Comparison of ENCODE assay signal across 22 mouse cellular contexts in the genomic region with DNA sequence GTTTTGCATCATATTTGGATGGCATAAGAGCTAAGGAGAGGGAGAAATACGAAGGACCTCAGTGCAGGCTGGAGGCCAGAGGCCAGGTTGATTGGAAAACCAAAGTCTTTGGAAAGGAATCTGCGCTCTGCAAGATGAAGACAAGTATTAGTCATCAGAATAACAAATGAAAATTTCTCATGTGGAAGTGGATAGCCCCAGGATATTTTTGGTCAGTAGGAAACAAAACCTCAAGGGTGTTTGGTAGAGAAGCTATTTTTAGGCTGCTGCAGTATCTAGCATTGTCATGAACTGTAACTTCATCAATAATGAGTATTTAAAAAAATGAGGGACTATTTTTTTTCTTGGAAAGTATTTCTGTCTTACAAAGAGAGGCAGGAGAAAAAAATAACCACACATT.
DNase-seq lines count a peak whose midpoint lies in the region; ATAC-seq and TF ChIP-seq lines count a peak whose summit lies in the region.
"Had no signal": no experiment of that assay in that cellular context is flagged by ENCODE, and none has a peak within 500 bp of the region (broad histone marks: within the 10 kb centered on the region; RNA-seq: fewer than 3 reads in every experiment).

No protein-coding gene starts in this region.

- CTCF ChIA-PET in Patski (lab: Charles Lee) = no interaction called here

- in situ Hi-C loops in Patski (cut with MboI; ENCODE audit: low pct_unique_long_range_greater_than_20kb) = no loop called here

- POLR2A ChIA-PET in Patski (lab: Charles Lee) = no interaction called here

- peaks cover 3% of the 10 kb centered on the region for H3K27me3 ChIP-seq in Patski
- H3K27me3 ChIP-seq: embryonic facial prominence, embryonic 13.5 days; embryonic facial prominence, embryonic 15.5 days; forebrain, embryonic 12.5 days had no signal

- TF ChIP-seq CTCF in Patski (IDR thresholded peaks at IDR 0.05) = no peak

- DNase-seq in 3134 (ENCODE audit: extremely low read depth, insufficient read length, low spot score) (peak; percentile 36), 3T3-L1 (ENCODE audit: low read depth, low spot score) (peak; percentile 60), Patski (ENCODE audit: low read depth, low spot score) (peak; percentile 4), MN1 (ENCODE audit: low spot score) (no peak)
- DNase-seq in spleen, postnatal 36 days (ENCODE audit: low spot score in 2 of 2) = no peak
- DNase-seq: adrenal gland, adult 8-10 months; adrenal gland, postnatal 14 days; adrenal gland, postnatal 36 days; cerebellum, adult 11 months; cerebellum, adult 18-20 months; cerebellum, adult 8-10 months; cerebellum, adult 9-11 months; cerebellum, postnatal 14 days; cerebellum, postnatal 36 days; embryo, embryonic 11 days had no signal

- peak; percentile 57 for ATAC-seq in Patski
- no peak for ATAC-seq in frontal cortex, adult (ENCODE audit: low TSS enrichment)
- ATAC-seq: activated CD4-positive, CD25-positive, alpha-beta regulatory T cell, adult 4 months; forebrain, embryonic 14.5 days; forebrain, embryonic 16.5 days had no signal

Comparison
In these comparisons a context has a peak if more than half of its experiments do, and no peak if none do; other contexts are left out.
1. DNase-seq: peak in 3134 (single experiment), 3T3-L1 (single experiment) and Patski (single experiment); none in MN1 (single experiment) and spleen, postnatal 36 days (0 of 2).